Mouse (Mus musculus) adrenal gland, adult (tissue): ENCODE results near the gene Lemd1.

Experiments used
- DNase-seq, 2 experiments: peaks; one replicate each; pipeline ENCODE4 v3.0.0; 2022 to 2023; ENCODE audit warnings: low spot score in 1 of 2; ENCODE audit not compliant: inconsistent age in 2 of 2

The Lemd1 gene

DNA sequence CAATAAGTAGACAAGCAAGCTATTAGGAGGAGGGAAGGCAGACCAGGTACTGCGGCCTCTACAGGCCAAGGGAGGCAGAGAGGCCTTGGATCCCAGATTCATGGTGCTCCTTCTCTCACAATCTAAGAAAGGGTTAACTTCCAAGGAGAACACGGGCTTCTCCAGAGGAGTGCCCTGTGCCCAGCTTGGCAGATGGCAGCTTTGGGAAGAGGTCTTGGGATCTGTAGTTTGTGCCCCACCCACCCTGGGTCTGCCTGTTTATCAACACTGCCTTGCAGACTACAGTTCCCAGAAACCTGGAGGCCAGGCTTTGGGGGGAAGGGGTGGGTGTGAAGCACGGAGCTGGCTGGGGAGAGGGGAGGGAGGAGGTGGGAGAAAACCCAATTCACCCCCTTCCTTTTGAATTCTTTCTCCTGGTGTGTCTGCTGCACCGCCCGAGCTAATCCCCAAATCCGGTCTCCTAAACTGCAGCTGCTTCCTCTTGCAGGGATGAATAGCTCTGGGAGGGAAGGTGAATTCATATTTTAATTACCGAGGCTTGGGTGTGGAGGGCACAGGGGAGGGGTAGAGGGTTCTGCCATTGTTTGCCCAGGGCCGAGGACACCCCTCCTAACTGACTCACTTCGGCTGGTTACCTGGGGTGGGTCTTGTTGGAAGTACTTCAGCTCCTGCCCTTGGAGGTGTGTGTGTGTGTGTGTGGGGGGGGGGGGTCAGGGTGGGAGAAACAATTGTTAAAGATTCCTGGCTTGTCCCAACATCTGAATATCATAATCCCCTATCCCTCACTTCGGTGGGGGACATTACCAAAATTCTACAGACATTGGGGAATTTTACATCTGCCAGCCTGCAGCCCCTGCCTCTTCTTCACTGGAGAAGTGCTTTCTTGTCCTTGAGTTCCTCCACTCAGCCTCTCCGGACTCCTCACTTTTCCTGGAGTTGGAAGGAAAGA is 9.6 kb downstream of the Lemd1 start:
- DNase-seq, result peak in 1 of 2 experiments; percentile 19

DNA sequence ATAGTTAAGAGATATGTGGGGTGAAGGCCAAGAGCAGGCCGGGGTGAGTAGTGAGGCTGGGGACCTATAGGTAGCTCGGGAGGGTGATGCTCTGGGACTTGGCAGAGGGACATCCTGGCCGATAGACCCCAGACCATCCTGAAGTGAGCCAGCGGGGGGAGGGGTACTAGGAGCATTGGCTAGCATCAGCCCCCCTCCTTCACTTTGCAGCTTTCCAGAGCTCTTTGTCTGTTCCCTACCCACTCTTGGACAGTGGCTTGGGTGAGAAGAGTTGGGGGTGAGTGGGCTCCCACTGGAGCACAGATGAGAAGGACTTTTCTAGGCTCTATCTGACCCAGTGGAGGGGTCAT is 10.3 kb downstream of the Lemd1 start:
- peak in 1 of 2 experiments; percentile 13 for DNase-seq

GRCm38 (mm10) chr1:132201936-132202335 is 10.7 kb downstream of the Lemd1 start:
- peak in 1 of 2 experiments; percentile 14 for DNase-seq

- no peak for DNase-seq
These were observed 11.5 kb downstream of the Lemd1 start for GRCm38 (mm10) chr1:132202771-132203170.

DNA sequence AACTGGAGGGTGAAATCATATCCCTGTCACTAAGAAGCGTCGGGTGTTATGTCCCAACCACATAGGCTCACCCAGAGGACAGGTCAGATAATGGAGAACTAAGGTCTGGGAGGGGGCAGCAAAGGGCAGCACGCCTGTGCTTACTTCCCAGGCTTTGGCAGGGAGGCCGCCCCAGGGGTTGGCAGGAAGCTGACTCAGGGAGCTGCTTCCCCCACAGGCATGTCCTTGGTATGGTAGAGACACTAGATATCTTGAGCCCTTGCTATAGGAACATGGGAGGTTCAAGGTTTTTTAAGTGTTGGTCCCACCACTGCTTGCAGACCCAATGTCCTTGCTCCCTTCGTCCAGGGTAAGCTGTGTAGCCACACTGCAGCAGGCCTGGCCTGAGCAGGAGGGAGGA is 14.7 kb downstream of the Lemd1 start:
- peak in 1 of 2 experiments; percentile 75 for DNase-seq

GRCm38 (mm10) chr1:132206828-132207227 is 15.6 kb downstream of the Lemd1 start:
- DNase-seq, result peak in 1 of 2 experiments; percentile 46

GRCm38 (mm10) chr1:132208154-132208553 is 16.9 kb downstream of the Lemd1 start:
- DNase-seq, result peak in 1 of 2 experiments; percentile 21

- DNase-seq, result no peak
These were observed 18.2 kb downstream of the Lemd1 start for GRCm38 (mm10) chr1:132209400-132209799.

- DNase-seq, result peak; percentile 54 to 85
These were observed 19.7 kb downstream of the Lemd1 start for GRCm38 (mm10) chr1:132210922-132211321.

GRCm38 (mm10) chr1:132211672-132212071 is 20.4 kb downstream of the Lemd1 start:
- peak in 1 of 2 experiments; percentile 26 for DNase-seq

DNA sequence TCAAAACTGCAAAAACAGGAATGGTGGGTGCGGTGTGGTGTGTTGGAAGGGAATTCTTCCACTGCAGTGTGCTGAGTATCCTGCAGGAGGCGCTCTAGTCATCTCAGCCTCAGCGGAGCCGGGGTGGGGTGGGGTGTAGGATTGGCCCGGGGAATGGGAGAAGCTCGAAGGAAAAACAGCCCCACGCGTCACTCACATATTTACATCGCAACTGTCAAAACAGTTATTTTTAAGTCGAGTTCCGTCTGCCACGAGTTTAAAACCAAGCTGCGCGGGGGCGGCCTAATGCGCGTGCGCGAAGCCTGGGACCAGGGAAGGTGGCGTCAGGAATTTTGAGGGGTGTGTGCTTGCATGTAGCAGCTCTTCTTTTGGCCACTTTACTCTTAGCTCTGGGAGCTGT is 21.0 kb downstream of the Lemd1 start:
- peak; percentile 71 to 89 for DNase-seq

- DNase-seq, result peak in 1 of 2 experiments; percentile 45
These were observed 21.8 kb downstream of the Lemd1 start for GRCm38 (mm10) chr1:132213076-132213475.

GRCm38 (mm10) chr1:132216276-132216675 is 25.0 kb downstream of the Lemd1 start:
- no peak for DNase-seq

- no peak for DNase-seq
These were observed 30.4 kb downstream of the Lemd1 start for GRCm38 (mm10) chr1:132221627-132222026.

- DNase-seq, result no peak
These were observed 30.9 kb downstream of the Lemd1 start for GRCm38 (mm10) chr1:132222166-132222565.

GRCm38 (mm10) chr1:132226297-132227080 is 35.3 kb downstream of the Lemd1 start:
- no peak for DNase-seq

DNA sequence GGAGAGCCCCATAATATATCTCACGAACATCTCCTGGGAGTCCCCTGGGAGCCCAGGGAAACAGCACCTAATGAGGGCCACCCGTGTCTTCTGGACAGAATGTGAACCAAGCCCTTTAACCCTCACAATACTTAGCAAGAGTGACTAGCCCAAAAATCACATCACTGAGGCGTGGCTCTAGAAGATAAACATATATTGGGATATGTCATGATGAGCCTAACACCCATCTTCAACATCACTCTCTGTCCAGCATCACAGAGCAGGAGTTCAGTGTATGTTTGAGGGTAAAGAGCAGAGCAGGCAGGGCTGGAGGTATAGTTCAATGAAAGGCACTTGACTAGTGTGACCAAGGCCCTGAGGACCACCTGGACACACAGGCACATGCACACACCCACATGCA is 38.4 kb downstream of the Lemd1 start, which contains the start of gene Gm10188:
Gene Gm10188, minus strand, starts transcription at position 101 of the 400 bp plus-strand sequence.
- no peak for DNase-seq

DNA sequence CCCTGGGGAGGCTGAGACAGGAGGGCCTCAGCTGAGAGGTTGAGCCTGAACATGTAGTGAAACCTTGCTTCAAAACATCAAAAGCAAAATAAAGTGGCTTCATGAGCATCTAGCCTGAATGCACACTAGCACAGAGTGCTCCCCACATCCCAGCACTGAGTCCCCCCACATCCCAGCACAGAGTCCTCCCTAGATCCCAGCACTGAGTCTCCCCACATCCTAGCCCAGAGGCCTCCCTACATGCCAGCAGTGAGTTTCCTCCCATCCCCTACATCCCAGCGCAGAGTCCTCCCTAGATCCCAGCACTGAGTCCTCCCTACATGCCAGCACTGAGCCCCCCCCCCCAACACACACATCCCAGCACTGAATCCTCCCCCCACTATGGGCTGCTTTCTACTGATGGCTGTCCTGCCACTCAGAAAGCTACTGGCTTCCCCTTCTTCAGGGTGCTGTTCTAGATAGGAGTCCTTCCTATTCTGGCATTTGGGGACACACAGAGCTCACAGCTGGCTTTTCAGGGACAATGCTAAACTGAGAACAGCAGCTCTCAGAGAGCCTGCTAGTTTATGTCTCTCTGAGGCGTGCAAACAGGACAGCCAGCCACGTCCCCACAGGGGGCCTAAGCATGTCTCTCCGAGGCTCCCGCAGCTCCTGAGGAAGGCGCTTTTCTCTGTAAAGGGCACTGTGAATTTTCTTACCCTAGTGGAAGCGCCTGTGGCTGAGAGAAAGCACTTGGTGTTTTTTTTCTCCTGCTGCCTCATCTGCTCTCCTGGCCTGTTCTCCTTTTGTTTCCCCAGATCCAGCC is 40.4 kb downstream of the Lemd1 start:
- no peak for DNase-seq

DNA sequence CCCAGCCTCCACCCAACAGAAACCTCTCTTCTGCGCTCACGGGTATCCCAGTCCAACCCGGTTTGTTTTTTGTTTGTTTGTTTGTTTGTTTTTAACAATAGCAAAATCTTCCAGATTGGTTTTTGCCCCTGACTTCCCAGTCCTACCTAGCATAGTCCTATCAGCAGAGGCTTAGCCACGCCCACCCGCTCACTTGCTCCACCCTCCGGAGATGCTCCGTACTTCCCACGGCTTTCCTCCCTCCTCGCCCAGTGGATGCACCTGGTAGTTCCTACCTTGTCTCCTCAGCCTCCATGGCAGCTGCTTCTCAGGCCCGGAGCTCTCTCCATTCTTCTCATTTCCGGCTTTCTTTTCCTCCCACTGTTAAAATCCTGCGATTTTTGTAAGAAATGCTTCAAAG is 42.3 kb downstream of the Lemd1 start:
- peak in 1 of 2 experiments; percentile 54 for DNase-seq

- no peak for DNase-seq
These were observed 43.6 kb downstream of the Lemd1 start for GRCm38 (mm10) chr1:132234757-132235273.
